Mouse (Mus musculus): ENCODE data around the gene Slc25a30.

- no peak for TF ChIP-seq CHD2 (IDR thresholded peaks at IDR 0.05; ENCODE audit: low read depth, low read length)
- no peak for TF ChIP-seq ZC3H11A (IDR thresholded peaks at IDR 0.05; ENCODE audit: borderline replicate concordance, low read depth, low read length)
Observed at GRCm38 (mm10) chr14:75712687-75713086, 74.2 kb downstream of the Slc25a30 start.
